Mouse (Mus musculus): ENCODE data around the gene Nr2f6.

Gene Nr2f6

DNA sequence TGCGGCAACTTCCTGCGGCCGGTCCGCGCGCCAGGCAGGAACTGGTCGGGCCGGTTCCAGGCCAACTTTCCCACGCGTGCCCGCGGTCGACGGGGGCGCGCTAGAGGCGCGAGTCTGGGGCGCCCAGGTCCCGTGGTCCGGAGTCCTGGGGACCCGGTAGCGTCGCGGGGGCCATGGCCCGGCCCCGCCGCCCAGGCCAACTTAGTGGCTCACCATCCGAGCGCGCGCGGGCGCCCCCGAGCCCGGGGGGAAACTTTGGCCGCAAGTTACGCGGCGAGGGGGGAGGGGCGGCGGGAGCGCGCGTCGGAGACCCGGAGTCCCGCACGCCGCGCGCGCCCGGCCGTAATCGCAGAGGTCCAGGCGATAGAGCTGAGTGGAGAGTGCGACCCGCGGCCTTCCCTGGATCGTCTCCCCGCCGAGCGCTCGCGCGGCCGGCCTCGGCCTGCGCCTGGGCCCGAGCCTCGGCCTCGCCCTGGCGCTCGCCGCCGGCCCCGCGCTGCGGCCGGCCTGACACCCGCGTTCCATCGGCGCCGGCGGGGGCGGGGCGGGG lies at the start of gene Nr2f6:
Gene Nr2f6 (minus strand): TSS at position 540 of the 550 bp plus-strand sequence.
- no peak for DNase-seq (ENCODE audit: low spot score)

DNA sequence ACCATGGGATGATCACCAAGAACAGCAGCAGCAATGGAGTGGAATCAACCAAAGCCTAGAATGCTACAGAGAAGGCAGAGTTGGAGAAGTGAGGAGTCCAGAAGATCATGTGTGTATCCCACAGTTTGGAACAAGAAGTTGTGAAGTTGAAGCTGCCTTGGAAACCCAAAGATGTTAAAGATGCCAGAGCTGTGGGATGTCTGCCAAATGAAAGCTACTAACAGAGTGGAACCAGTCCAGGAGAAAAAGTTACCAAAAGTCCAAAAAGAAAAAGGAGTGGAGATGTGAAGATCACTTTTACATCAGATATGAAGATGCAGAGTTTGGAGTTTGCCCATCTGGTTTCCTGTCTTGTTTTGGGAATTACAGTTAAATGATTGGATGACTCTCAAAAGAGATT lies 40.4 kb upstream of the Nr2f6 start:
- DNase-seq (ENCODE audit: low spot score), result no peak

DNA sequence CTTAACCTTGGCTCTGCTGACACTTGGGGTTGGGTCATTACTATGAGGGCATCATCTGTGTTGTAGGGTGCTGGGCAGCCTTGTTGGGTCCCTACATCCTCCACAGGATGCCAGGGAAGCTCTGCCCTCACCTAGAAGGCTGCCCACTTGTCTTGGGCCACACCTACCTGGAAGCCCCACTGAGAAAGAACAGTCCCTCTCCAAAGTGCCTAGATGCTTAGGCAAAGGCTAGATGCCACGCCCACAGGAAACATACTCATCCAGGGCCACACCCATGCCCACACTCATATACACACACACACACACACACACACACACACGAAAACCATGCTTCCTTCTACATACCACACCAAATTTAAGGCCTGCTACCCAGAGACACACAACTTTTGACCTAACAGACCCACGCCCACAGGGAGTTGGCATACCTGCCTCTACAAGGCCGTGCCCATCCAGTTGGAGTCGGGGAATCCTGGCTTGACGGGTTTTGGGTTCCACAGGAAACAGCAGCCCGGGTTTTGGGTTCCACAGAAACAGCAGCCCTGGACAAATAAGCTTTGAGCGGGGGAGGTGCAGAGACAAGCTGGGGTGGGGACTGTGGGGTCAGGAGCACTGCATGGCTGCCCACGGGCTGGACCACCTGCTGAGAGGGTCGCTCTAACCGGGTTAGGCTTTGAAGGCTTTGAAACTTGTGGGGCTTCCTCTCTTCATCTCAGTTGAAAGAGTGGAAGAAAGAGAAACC lies 29.9 kb upstream of the Nr2f6 start:
- DNase-seq (ENCODE audit: low spot score), result no peak

DNA sequence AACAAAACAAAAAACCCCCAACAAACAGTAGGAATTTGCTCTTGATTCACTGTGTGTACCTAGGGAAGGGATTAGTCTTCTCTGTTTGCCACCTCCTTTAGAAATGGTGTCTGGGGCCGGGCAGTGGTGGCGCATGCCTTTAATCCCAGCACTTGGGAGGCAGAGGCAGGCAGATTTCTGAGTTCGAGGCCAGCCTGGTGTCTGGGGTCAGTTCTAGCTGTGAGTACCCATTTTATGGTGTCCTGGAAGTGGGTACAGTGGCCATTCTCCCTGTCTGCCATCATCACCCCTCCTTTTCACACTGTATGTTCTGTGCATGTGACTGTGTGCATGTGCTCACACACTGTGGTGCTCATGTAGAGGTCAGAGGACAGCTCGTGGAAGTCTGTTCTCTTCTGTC lies 26.5 kb upstream of the Nr2f6 start:
- no peak for DNase-seq (ENCODE audit: low spot score)

DNA sequence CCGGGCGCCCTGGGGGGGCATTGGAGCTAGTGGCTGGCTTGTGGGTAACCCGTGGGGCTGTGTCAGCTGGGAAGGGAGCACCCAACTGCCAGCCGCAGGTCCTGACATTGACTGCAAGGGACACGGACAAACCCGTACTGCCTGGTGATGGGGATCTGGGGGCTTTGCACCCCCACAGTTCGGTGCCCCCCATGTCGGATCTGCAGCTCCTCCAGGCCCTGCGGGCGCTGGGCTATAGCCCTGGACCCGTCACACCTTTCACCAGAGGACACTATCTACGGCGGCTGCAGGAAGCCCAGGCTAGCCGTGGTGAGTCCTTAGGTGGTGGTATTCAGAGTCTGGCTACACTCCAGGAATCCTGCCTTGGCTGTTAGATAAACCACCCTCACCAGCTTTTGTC lies 25.7 kb upstream of the Nr2f6 start:
- no peak for DNase-seq (ENCODE audit: low spot score)

DNA sequence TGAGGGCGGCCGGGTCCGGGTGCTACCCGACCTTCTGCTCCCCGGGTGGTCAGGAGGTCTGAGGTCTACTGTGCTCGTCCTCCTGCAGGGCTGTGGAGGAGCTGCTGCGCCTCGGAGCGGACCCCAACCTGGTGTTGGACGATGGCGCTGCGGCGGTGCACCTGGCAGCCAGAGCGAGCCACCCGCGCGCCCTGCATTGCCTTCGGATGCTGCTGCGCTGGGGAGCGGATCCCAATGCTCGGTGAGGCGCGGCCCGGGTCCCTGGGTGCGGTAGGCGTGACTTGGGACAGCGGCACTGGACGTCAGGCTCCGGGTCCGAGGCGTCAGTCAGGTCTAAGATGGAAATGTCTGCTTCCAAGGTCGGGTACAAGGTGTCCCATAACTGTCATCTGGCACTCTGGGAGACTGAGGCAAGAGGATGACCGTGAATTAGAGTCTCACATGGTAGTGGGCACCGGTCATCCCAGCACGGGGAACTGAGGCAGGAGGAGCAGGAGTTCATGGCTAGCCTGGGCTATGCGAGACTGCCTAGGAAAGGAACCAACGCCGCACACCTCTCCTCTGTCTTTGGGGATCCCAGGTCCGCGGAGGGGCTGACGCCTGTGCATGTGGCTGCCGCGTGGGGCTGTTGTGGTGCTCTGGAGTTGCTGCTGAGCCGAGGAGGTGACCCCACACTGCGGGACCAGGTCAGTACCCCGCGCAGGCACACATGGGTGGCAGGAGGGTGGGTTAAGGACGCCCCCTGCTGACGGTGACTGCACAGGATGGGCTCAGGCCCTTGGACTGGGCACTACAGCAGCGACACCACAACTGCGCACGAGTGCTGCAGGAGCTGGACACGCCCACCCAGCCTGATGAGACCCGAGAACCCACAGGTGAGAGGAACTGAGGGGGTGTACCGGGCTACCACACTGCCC lies 24.6 kb upstream of the Nr2f6 start:
- DNase-seq (ENCODE audit: low spot score), result no peak

DNA sequence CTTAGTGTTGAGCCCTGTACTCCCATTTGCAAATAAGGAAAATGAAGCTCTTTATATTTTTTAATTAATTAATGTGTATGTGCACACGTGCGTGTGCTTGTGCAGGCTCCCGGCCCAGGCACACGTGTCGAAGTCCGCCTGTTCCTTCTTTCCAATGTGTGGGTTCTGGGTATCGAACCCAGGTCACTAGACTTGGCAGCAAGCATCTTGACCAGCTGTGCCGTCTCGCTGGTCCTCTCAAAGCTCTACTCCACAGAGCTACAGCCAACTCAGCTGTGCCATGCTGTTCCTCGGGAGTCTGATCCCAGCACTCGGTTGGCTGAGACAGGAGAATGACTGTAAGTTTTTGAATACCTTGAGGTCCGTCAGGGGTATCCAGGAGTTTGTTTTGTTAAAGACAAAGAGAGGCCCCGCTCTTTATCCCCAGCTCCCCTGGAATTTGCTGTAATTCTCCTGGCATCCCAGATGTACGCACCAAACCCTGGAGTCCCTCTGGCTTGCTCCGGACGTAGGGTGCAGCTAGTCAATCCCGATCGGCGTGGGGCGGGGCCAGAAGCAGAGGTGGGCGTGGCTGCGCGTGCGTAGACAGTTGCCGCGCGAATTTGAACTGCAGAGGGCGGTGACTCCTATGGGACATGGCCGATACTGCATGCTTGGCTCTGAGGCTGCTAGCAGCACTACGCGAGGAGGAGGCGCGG lies 23.8 kb upstream of the Nr2f6 start, which contains the start of gene Ankle1:
Gene Ankle1 (plus strand): TSS at position 610 of the 698 bp plus-strand sequence.
- DNase-seq (ENCODE audit: low spot score), result peak; percentile 84

DNA sequence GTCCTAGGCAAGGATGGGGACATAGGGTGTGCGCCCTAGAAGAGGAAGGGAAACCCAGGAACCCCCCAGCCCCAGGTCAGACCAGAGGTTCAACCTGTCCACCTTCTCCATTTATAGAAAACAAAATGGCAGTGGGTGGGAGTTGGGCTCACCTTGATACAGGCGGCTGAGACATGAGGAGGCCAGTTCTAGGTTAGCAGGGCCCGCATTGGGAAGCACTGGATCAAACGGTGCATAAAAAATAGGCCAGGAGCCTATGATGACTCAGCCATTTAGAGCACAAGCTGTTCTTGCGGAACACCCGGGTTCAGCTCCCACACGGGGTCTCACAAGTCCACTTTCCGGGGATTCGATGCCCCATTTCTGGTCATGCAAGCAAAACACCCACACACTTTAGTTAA lies 23.2 kb upstream of the Nr2f6 start:
- no peak for DNase-seq (ENCODE audit: low spot score)

DNA sequence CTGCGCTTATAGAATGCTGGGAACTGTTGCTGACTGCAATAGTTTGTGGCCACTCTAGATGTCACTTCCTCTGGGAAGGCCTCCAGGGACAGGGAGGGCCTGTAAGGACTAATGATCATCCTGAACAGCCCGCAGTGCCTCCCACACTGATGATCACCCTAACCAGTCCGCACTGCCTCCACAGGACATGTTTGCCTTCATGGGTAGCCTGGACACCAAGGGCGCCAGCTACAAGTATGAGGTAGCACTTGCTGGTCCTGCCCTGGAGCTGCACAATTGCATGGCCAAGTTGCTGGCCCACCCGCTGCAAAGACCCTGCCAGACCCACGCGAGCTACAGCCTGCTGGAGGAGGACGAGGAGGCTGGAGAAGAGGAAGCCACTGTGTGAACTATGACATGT lies 22.3 kb upstream of the Nr2f6 start:
- no peak for DNase-seq (ENCODE audit: low spot score)

DNA sequence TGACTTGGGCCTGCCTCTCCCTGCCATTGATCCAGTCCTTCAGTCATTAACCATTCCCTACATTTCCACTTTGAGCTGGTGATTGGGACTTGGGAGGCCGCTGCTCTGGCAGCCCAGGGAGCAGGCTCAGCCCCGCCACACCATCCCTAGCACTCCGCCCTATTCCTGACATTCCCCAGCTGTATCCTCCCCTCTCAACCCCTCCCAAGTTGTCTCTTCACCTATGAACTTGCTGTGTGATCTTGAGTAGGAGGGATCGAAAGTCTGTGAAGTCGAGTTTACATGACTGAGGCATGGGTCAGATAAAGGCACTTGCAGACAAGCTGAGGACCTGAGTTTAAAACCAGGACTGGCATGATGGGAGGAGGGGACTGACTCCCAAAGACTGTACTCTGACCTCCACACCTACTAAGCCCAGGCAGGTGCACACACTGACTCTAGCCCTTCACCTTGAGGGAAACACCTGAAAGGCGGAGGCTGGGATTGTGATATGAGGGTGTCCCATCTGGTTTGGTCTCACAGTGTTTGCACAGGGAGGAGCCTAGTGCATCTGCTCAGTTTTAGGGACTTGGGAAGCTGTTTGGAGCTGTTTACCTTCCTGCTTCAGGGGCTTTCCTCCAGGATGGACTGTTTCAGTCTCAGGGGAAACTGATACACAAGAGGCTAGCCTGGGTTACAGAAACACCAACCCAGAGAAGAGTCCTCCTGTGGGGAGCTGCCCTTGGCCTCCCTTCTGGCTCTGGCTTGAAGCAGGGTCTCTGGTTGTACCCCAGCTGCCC lies 21.5 kb upstream of the Nr2f6 start:
- DNase-seq (ENCODE audit: low spot score), result no peak

DNA sequence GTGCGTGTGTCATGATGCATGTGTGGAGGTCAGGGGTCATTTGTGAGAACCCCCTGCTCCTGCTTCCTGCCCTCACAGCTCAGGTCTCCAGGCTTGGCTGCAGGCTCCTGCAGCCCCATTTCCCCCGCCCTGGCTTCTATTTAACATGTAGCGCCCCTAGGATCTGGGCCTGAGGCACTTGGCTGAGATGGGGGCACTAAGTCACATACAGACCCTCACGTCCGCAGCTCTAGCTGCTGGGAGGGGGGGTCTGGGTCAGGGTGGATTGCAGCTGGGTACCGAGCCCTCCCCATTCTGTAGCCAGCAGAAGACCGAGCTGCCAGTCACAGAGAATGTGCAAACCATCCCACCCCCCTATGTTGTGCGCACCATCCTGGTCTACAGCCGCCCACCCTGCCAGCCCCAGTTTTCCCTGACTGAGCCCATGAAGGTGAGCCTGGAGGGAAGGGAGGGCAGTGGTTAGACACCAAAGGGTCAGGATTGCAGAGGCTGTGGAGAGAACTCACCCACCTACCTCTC lies 20.7 kb upstream of the Nr2f6 start:
- no peak for DNase-seq (ENCODE audit: low spot score)

DNA sequence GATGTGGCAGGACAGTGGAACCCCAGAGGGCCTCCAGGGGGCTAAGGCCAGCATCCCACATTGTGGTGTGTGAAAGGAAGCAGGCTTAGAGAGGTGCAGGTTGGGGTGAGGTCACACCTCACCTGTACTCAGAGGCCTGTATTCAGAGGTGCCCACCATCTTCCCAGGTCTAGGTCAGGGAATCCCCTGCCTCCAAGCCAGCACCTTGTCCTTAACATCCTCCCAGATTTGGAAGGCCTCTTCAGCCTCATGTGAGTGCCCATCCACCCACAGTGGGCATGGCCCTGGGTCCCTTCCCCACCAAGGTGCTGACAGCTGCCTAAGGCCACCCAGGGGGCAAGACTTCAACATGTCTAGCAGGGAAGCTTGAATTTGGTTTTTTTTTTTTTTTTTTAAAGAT lies 19.7 kb upstream of the Nr2f6 start:
- no peak for DNase-seq (ENCODE audit: low spot score)

DNA sequence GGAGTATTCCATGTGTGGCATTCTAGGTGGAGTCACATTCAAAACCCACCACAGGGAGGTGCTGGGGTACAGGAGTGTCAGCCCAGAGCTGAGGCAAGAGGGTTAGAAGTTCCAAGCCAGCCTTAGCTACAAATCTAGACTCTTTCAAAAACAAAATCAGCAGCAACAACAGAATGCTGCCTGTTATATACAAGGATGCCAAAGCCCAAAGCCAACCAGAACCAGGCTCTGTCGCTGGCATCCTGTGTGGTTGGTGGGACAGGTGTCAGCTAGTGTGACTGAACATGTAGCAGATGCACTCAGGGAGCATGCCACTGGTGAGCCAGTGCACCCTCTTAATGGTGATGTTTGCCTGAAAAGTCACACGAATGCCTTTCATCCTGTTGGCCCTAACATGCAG lies 19.1 kb upstream of the Nr2f6 start:
- no peak for DNase-seq (ENCODE audit: low spot score)

DNA sequence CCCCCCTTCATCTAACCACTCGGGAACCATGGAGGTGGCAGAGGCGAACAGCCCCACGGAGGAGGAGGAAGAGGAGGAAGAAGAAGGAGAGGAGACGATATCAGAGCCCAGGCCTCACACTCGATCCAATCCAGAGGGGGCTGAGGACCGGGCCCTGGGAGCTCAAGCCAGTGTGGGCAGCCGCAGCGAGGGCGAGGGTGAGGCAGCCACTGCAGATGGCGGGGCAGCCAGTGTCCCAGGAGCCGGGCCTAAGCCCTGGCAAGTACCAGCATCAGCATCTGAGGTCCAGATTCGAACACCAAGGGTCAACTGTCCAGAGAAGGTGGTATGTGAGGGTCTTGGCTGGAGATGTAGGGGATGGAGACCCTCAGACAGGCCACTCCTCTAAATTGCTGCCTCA lies 15.9 kb upstream of the Nr2f6 start:
- no peak for DNase-seq (ENCODE audit: low spot score)

DNA sequence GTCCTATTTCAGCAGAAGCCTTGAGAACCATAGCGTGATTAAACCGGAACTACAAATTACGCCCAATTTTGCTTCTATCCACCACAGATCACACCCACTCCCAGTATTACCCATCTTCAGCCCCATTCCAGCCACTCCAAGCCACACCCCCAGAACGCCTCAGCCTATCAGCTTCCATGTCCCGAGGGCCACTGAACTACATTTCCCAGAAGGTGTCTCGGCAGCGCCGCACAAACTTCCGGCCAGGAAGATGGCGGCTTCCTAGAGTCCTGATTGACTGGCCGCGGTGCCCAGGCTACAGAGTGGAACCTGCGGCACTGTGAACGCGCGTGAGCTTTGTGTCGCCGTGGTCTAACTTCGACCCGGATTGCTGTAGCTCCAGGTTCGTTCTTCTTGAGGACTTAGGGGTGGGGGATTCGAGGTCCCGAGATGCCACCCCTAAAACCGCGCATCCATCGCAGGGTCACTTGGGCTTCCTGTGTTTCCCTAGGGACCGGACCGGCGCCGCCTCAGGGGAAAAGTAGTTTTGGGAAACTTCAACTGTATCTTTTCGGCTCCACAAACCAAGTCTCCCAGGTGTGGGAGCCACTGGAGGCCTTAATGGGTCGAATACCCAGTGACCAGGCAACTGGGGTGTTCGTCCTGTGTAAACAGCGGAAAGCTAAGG lies 15.0 kb upstream of the Nr2f6 start, which contains the start of gene Babam1:
Gene Babam1 (plus strand): TSS at position 223 of the 667 bp plus-strand sequence.
- no peak for DNase-seq (ENCODE audit: low spot score)

DNA sequence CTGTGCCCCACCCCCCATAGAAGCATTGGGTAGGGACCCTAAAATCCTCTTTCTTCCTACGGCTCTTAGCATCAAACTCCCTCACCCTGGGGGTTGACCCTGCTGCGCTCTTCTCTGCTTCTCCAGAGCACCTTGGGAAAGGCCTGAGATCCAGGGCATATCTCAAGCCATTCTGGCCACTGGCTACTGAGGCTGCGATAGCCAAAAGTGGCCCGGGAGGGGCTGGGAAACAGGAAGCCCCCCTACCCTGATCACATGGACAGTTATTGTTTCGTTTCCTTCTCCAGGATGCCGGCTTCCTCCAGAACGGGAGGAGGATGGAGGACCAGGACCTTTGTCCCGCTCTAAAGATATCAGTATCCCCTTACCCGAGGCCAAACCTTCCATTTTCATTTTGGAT lies 13.9 kb upstream of the Nr2f6 start, which contains the start of gene Ushbp1:
Gene Ushbp1 (minus strand): TSS at position 174 of the 400 bp plus-strand sequence.
- no peak for DNase-seq (ENCODE audit: low spot score)

DNA sequence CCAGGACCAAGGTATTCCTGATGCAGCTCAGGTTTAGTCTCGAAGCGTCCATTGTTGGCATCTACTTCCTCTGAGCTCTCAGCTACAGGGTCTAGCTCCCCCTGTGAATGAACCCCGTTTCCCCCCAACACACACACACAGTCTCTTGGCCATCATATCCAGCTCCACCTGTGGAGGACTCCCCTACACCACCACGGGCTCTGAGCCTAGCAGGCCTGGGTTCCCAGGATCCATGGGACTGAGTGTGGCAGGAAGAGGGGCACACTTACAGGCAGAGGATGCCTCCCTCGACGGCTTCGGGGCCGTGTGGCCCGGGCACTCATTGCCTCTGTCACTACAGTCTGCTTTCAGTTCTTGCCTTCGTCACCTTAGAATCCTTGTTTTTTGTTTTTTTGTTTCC lies 13.3 kb upstream of the Nr2f6 start:
- no peak for DNase-seq (ENCODE audit: low spot score)

DNA sequence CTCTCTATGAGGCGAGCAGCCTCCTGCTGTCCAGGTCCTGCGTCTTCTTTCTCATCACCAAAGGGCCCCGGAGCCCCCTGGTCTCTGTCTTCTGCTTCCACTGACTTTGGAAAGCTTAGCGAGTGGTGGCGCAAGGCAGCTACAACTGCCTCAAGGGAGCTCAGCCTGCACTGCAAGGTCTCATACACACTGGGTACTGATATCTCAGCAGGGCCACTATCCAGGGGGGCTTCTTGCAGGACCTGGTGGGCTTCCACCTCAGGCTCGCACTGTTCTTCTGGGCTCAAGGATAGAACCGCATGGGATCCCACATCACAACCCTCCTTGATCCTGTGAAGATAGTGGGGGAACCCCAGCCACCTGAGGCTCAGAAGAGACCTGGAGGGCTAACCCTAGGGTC lies 12.7 kb upstream of the Nr2f6 start:
- no peak for DNase-seq (ENCODE audit: low spot score)

DNA sequence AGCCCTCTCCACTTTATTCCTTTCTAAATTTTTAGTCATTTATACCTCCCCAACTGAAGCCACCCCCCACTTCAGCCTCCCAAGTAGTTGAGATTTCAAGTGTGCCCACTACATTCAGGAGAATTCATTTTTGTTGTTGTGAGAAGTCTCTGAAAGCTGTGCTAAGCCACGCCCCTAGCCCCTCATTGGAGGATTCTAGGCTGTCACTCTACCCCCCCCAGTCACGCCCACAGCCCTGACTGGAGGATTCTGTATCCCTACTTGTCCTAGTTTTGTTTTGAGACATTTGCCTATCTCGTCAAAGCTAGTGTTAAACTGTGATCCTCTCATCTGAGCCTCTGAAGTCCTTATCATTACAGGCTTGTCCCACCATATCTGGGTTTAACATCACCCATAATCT lies 11.1 kb upstream of the Nr2f6 start:
- DNase-seq (ENCODE audit: low spot score), result no peak

DNA sequence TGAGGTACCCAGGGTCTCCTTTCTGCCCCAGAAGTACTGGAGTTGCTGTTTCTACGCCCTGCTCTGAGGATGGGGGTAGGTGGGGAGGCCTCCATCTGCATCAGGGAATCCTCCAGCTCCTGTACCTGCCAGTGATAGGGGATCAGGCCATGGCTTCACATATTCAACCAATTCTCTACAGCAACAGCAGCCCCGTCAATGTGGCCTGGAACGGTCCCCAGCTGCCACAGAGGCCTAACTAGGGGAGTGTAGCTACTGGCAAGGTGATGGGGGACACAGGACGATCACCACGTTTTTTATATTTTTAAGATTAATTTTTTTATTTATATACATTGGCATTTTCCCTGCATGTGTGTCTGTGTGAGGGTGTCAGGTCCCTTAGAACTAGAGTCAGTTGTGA lies 10.6 kb upstream of the Nr2f6 start:
- DNase-seq (ENCODE audit: low spot score), result no peak

DNA sequence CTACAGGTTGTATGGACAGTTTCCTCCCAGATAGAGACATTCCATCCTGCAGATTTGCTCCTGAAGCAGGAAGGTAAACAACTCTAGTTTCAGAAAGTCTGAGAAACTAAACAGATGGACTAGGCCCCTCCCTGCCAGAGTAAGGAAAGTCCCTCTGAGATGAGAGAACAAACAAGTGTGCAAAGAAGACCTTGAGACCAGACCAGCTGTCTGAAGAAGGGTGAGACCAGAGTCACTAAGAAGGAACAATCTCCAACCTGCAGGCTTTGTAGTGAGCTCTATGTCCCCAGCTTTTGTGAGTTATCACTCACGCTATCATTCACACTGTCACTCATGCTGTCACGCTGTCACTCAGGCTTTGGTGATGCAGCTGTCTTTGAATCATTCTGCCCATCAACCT lies 9.9 kb upstream of the Nr2f6 start:
- DNase-seq (ENCODE audit: low spot score), result no peak

All from urinary bladder, postnatal 10 days (tissue).